Mouse (Mus musculus): ENCODE results near the gene Gm21992.
"Not testable (repeated sequence)": the region's sequence is repeated elsewhere in the genome, so short reads cannot be mapped to it uniquely, and the experiment has no call there.

The Gm21992 gene

DNA sequence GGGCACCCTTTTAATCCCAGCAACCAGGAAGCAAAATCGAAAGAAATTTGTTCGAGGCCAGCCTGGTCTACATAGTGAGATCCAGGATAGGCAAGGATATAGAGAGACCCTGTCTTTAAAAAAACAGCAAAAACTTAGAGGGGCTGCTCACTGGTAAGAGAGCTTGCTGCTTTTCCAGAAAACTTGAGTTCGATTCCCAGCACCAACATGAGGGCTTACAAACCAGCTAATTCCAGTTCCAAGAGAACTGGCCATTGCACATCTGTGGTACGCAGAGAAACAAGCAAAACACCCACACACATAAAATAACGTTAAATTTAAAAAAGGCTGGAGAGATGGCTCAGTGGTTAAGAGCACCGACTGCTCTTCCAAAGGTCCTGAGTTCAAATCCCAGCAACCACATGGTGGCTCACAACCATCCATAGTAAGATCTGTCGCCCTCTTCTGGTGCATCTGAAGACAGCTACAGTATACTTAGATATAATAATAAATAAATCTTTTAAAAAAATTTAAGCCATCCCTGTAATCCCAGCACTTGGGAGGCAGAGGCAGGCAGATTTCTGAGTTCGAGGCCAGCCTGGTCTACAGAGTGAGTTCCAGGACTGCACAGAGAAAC, 1.0 kb upstream of the Gm21992 start:
- DNase-seq (ENCODE audit: low spot score): not testable (repeated sequence)

DNA sequence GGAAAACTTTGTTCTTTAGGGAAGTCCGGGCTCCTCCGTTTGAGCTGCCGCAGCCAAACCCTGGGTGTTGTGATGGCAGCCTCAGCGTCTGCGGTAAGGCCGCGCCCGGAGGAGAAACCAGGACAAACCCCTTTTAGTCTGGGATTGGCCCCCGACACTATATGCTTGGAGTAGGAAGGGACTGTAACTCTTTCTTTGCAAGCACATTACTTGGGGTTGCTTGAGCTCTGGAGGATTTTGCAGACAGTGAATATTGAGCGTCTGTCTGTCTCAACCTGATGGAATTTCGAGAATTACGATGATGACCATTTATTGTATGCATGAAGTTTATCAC, 464 bp upstream of the Gm21992 start:
- no peak for DNase-seq (ENCODE audit: low spot score)

DNA sequence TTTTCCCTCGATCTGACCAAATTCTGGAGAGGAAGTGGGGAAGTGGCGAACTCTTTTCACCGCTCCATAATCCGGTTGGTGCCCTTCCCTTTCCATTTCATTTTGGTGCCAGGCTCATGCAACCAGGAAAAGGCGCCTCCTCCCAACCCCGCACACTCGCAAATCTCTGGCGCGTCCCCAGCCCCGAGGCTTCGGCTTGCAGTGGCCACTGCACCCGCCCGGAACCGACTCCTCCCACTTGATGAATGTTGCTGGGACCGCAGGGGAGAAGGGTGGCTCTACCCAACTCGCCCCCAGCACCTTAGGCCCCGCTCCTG, 708 bp downstream of the Gm21992 start:
- DNase-seq (ENCODE audit: low spot score): no peak

GRCm38 (mm10) chr19:4810309-4810708, 1.1 kb downstream of the Gm21992 start:
- no peak for DNase-seq (ENCODE audit: low spot score)

DNA sequence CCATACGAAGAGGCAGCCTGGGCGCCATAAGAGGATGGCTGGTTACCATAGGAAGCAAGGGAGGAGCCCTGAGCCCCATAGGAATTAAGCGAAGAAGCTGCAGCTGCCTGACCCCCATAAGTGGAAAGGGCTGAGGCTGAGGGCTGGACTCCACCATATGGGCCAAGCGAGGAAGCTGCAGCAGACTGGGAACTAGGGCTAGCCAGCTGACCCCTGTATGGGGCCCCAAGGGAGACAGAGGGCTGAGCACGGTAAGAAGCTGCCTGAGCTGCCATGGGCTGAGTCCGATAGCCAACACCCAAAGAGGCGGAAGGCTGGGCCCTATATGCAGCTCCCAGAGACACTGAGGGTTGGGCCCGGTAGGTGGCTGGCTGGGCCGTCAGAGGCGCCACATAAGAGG, 8.1 kb downstream of the Gm21992 start:
- DNase-seq (ENCODE audit: low spot score): no peak

- DNase-seq (ENCODE audit: low spot score): no peak
Measured at GRCm38 (mm10) chr19:4802691-4803091, 8.7 kb downstream of the Gm21992 start.

DNA sequence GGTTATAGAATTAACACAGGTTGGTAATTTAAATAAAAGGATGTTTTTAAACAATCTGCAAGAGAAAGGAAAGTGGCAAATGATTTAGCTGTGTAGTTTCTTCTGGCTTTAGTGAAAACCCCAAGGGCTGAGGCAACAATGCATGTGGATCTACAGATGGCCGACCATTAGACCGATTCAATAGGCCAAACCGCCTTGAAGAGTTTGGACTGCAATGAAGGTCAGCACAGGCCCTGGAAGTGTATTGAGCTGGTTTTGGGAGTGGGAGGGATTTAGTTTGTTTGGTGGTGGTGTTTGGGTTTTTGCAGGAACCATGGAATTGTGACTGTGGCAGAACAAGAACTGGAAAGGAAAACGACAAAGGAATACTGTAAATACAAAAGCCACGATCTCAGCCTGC, 12.3 kb downstream of the Gm21992 start:
- no peak for DNase-seq (ENCODE audit: low spot score)

GRCm38 (mm10) chr19:4797846-4798245, 13.6 kb downstream of the Gm21992 start:
- no peak for DNase-seq (ENCODE audit: low spot score)

DNA sequence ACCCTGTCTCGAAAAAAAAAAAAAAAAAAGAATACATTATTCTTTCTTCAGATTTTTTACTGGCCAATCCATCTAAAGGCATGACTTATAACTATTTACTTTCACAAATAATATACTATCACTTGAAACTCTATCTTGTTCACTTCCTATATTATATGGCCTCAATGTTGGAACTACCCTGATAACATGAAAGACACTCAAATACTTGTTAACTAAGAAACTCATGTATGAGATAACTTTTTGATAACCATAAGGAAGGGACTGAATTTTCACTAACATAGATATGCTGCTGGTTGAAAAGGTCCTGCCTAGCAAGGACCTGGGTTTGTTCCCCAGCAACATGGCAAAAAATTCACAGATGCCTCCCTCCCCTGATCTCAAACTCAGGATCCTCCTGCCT, 15.5 kb downstream of the Gm21992 start:
- DNase-seq (ENCODE audit: low spot score): no peak

- peak; percentile 96 for DNase-seq (ENCODE audit: low spot score)
Measured at GRCm38 (mm10) chr19:4793831-4794422, 17.5 kb downstream of the Gm21992 start, which contains the start of gene Rbm4. Rbm4 (minus strand) TSS chr19:4793901.

GRCm38 (mm10) chr19:4793281-4793830, 18.1 kb downstream of the Gm21992 start:
- DNase-seq (ENCODE audit: low spot score): no peak

DNA sequence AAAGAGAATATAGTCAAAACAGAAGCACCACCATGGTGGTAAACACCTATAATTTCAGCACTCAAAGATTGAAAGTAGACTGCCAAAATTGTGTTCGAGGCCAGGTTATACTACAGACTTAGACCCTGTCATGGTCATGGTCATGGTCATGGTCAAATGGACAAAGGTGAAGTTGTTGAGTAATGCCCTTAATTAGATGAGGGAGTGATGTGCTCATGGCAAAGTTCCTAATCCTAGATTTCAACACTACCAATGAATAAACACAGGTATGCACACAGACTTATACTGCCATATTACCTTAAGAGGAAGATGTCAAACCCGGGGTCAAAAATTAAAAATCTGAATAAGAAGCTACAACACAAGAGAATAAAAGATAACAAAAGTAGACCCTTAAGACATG, 25.1 kb downstream of the Gm21992 start:
- DNase-seq (ENCODE audit: low spot score): no peak

- DNase-seq (ENCODE audit: low spot score): no peak
Measured at GRCm38 (mm10) chr19:4785206-4785605, 26.2 kb downstream of the Gm21992 start.

GRCm38 (mm10) chr19:4782891-4783290, 28.5 kb downstream of the Gm21992 start:
- DNase-seq (ENCODE audit: low spot score): no peak

DNA sequence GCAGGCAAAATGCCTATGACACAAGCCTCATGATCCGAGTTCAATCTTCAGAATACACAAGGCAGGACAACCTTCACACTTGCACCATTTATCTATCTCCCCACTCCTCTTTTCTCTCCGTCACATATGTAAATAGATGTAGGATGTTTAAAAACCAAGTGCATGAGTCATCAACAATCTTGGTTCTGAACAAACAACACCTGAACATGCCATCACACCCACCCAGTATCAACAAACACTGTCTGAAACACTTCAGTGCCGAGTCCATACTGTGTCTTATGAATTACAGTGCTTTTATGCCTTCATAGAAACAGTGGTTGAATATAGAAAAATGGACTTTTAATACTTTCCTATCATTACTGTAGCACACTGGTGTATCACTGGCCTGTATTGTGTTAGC, 38.6 kb downstream of the Gm21992 start:
- DNase-seq (ENCODE audit: low spot score): no peak

GRCm38 (mm10) chr19:4767507-4768148, 43.8 kb downstream of the Gm21992 start:
- no peak for DNase-seq (ENCODE audit: low spot score)

DNA sequence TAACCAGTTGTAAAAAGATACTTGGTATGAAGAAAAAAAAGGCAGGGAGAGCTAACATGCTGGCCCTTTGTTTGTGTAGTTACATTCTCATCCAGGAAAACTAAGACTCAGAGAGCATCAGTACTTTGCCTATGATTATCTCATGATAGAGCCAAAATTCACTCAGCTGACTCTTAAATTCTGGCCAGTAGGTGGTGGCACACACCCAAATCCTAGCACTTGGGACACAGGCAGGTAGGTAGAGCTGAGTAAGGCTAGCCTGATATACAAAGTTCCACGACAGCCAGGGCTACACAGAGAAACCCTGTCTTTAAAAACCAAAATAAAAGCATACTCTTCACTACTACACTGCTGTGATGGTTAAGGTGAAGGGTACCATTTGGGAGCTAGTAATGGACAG, 48.5 kb downstream of the Gm21992 start:
- no peak for DNase-seq (ENCODE audit: low spot score)

DNA sequence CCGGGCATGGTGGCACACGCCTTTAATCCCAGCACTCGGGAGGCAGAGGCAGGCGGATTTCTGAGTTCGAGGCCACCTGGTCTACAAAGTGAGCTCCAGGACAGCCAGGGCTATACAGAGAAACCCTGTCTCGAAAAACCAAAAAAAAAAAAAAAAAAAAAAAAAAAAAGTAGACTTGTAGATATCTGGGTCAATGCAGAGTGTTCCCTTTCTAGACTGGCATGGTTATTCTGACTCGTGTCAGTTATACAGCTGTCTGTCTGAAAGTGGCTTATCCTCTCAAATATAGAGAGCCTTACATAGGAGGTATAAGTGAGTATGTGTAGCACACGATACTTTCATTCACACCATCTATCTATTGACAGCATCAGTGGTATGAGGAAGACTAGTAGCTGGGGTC, 50.9 kb downstream of the Gm21992 start:
- DNase-seq (ENCODE audit: low spot score): not testable (repeated sequence)

- DNase-seq (ENCODE audit: low spot score): no peak
Measured at GRCm38 (mm10) chr19:4756921-4757320, 54.5 kb downstream of the Gm21992 start.

GRCm38 (mm10) chr19:4756193-4756911, 55.1 kb downstream of the Gm21992 start, which contains the start of gene Rbm4b:
Rbm4b (plus strand) TSS chr19:4756497.
- peak; percentile 99 for DNase-seq (ENCODE audit: low spot score)

GRCm38 (mm10) chr19:4755565-4756192, 55.7 kb downstream of the Gm21992 start:
- DNase-seq (ENCODE audit: low spot score): peak; percentile 93

GRCm38 (mm10) chr19:4749975-4750374, 61.4 kb downstream of the Gm21992 start:
- no peak for DNase-seq (ENCODE audit: low spot score)

Measured in testis, postnatal 10 days (tissue).